Mouse (Mus musculus): Measurements from ENCODE around the gene Shc3. TPM values are rescaled to one million over a fixed set of nuclear protein-coding genes. Genes with fewer than 3 reads are reported as not detected.

Gene Shc3
- polyA plus RNA-seq, 1 experiment = not detected

- Histone ChIP-seq H3K4me1 (ENCODE audit: control insufficient read depth) (no peaks in the 10 kb centered on the region), H3K4me3 (replicated peaks) (no peak overlapping the region), H3K27me3 (ENCODE audit: control insufficient read depth) (no peaks in the 10 kb centered on the region), H3K9me3 (ENCODE audit: control insufficient read depth, low read length) (no peaks in the 10 kb centered on the region), H3K36me3 (ENCODE audit: control insufficient read depth) (no peaks in the 10 kb centered on the region)
- TF ChIP-seq TAL1 (IDR thresholded peaks at IDR 0.05; ENCODE audit: low read length) (no peak), GATA1 (IDR thresholded peaks at IDR 0.05; ENCODE audit: low read length) (no peak)
These were observed 131.8 kb downstream of the Shc3 start for GRCm38 (mm10) chr13:51437105-51438085.

GRCm38 (mm10) chr13:51435146-51435545 is 134.1 kb downstream of the Shc3 start:
- H3K4me3 ChIP-seq (replicated peaks) = no peak overlapping the region
- H3K27me3 ChIP-seq (ENCODE audit: control insufficient read depth) = no peaks in the 10 kb centered on the region
- TF ChIP-seq GATA1 (IDR thresholded peaks at IDR 0.05; ENCODE audit: low read length) (no peak), TAL1 (IDR thresholded peaks at IDR 0.05; ENCODE audit: low read length) (no peak)

GRCm38 (mm10) chr13:51434460-51434859 is 134.8 kb downstream of the Shc3 start:
- Histone ChIP-seq H3K4me3 (replicated peaks) (no peak overlapping the region), H3K27me3 (ENCODE audit: control insufficient read depth) (no peaks in the 10 kb centered on the region), H3K4me1 (ENCODE audit: control insufficient read depth) (no peaks in the 10 kb centered on the region), H3K36me3 (ENCODE audit: control insufficient read depth) (no peaks in the 10 kb centered on the region), H3K9me3 (ENCODE audit: control insufficient read depth, low read length) (no peaks in the 10 kb centered on the region)
- TF ChIP-seq TAL1 (IDR thresholded peaks at IDR 0.05; ENCODE audit: low read length) (no peak), GATA1 (IDR thresholded peaks at IDR 0.05; ENCODE audit: low read length) (no peak)

More at GRCm38 (mm10) chr13:51435146-51435545, 134.1 kb downstream of the Shc3 start:
- Histone ChIP-seq H3K4me1 (ENCODE audit: control insufficient read depth) (no peaks in the 10 kb centered on the region), H3K36me3 (ENCODE audit: control insufficient read depth) (no peaks in the 10 kb centered on the region), H3K9me3 (ENCODE audit: control insufficient read depth, low read length) (no peaks in the 10 kb centered on the region)

GRCm38 (mm10) chr13:51433371-51433770 is 135.8 kb downstream of the Shc3 start:
- no peak overlapping the region for H3K4me3 ChIP-seq (replicated peaks)
- H3K36me3 ChIP-seq (ENCODE audit: control insufficient read depth) = no peaks in the 10 kb centered on the region
- no peaks in the 10 kb centered on the region for H3K9me3 ChIP-seq (ENCODE audit: control insufficient read depth, low read length)
- no peak for TF ChIP-seq GATA1 (IDR thresholded peaks at IDR 0.05; ENCODE audit: low read length)
- TF ChIP-seq TAL1 (IDR thresholded peaks at IDR 0.05; ENCODE audit: low read length) = no peak
- H3K4me1 ChIP-seq (ENCODE audit: control insufficient read depth) = no peaks in the 10 kb centered on the region
- H3K27me3 ChIP-seq (ENCODE audit: control insufficient read depth) = no peaks in the 10 kb centered on the region

GRCm38 (mm10) chr13:51425662-51426443 is 143.4 kb downstream of the Shc3 start:
- Histone ChIP-seq H3K36me3 (ENCODE audit: control insufficient read depth) (no peaks in the 10 kb centered on the region), H3K4me1 (ENCODE audit: control insufficient read depth) (no peaks in the 10 kb centered on the region), H3K4me3 (replicated peaks) (no peak overlapping the region), H3K9me3 (ENCODE audit: control insufficient read depth, low read length) (no peaks in the 10 kb centered on the region), H3K27me3 (ENCODE audit: control insufficient read depth) (no peaks in the 10 kb centered on the region)
- no peak for TF ChIP-seq GATA1 (IDR thresholded peaks at IDR 0.05; ENCODE audit: low read length)
- TF ChIP-seq TAL1 (IDR thresholded peaks at IDR 0.05; ENCODE audit: low read length) = no peak

GRCm38 (mm10) chr13:51424647-51425046 is 144.6 kb downstream of the Shc3 start:
- H3K9me3 ChIP-seq (ENCODE audit: control insufficient read depth, low read length) = no peaks in the 10 kb centered on the region
- H3K27me3 ChIP-seq (ENCODE audit: control insufficient read depth) = no peaks in the 10 kb centered on the region
- H3K4me3 ChIP-seq (replicated peaks) = no peak overlapping the region
- TF ChIP-seq TAL1 (IDR thresholded peaks at IDR 0.05; ENCODE audit: low read length) (no peak), GATA1 (IDR thresholded peaks at IDR 0.05; ENCODE audit: low read length) (no peak)
- no peaks in the 10 kb centered on the region for H3K4me1 ChIP-seq (ENCODE audit: control insufficient read depth)
- no peaks in the 10 kb centered on the region for H3K36me3 ChIP-seq (ENCODE audit: control insufficient read depth)

GRCm38 (mm10) chr13:51423647-51424046 is 145.6 kb downstream of the Shc3 start:
- H3K4me3 ChIP-seq (replicated peaks) = no peak overlapping the region
- no peak for TF ChIP-seq TAL1 (IDR thresholded peaks at IDR 0.05; ENCODE audit: low read length)
- no peak for TF ChIP-seq GATA1 (IDR thresholded peaks at IDR 0.05; ENCODE audit: low read length)
- no peaks in the 10 kb centered on the region for H3K4me1 ChIP-seq (ENCODE audit: control insufficient read depth)
- H3K27me3 ChIP-seq (ENCODE audit: control insufficient read depth) = no peaks in the 10 kb centered on the region
- no peaks in the 10 kb centered on the region for H3K36me3 ChIP-seq (ENCODE audit: control insufficient read depth)
- H3K9me3 ChIP-seq (ENCODE audit: control insufficient read depth, low read length) = no peaks in the 10 kb centered on the region

- H3K4me1 ChIP-seq (ENCODE audit: control insufficient read depth) = no peaks in the 10 kb centered on the region
- H3K4me3 ChIP-seq (replicated peaks) = no peak overlapping the region
- TF ChIP-seq TAL1 (IDR thresholded peaks at IDR 0.05; ENCODE audit: low read length) (no peak), GATA1 (IDR thresholded peaks at IDR 0.05; ENCODE audit: low read length) (no peak)
- no peaks in the 10 kb centered on the region for H3K36me3 ChIP-seq (ENCODE audit: control insufficient read depth)
- no peaks in the 10 kb centered on the region for H3K9me3 ChIP-seq (ENCODE audit: control insufficient read depth, low read length)
- H3K27me3 ChIP-seq (ENCODE audit: control insufficient read depth) = no peaks in the 10 kb centered on the region
These were observed 148.4 kb downstream of the Shc3 start for GRCm38 (mm10) chr13:51420861-51421260.

- Histone ChIP-seq H3K27me3 (ENCODE audit: control insufficient read depth) (no peaks in the 10 kb centered on the region), H3K4me3 (replicated peaks) (no peak overlapping the region), H3K9me3 (ENCODE audit: control insufficient read depth, low read length) (peaks cover 4% of the 10 kb centered on the region), H3K4me1 (ENCODE audit: control insufficient read depth) (no peaks in the 10 kb centered on the region), H3K36me3 (ENCODE audit: control insufficient read depth) (no peaks in the 10 kb centered on the region)
- TF ChIP-seq TAL1 (IDR thresholded peaks at IDR 0.05; ENCODE audit: low read length) = no peak
- no peak for TF ChIP-seq GATA1 (IDR thresholded peaks at IDR 0.05; ENCODE audit: low read length)
These were observed 149.7 kb downstream of the Shc3 start for GRCm38 (mm10) chr13:51419501-51419900.

Measured in erythroblast, embryonic 14.5 days (primary cell).